Mouse (Mus musculus) megakaryocyte progenitor cell, adult 5-6 weeks (primary cell): ENCODE data around the gene 1700012B09Rik. TPM values are rescaled to one million over a fixed set of nuclear protein-coding genes. Genes with fewer than 3 reads are reported as not detected.
A peak's percentile ranks its signal among the peaks of the same experiment; 100 is the strongest.

ENCODE experiments used
- ATAC-seq: replicated peaks from 2 replicates; pipeline ENCODE4 v1.8.0; 2016; ENCODE audit warnings: mild to moderate bottlenecking, moderate TSS enrichment, inconsistent platforms; ENCODE audit not compliant: poor library complexity
- total RNA-seq, 2 experiments: library from RNA; stranded (forward) in 1 of 2; stranded (reverse) in 1 of 2; fragments of 157-497, 149-512 nt in 1 of 2; fragments of 200-1000 nt in 1 of 2; gene quantifications; 2 replicates each; pipeline versions ENCODE4 v1.2.3 to v1.2.4; 2015 to 2017

1700012B09Rik gene
- total RNA-seq (2015) (7.4 and 9.9 TPM in 2 replicates), total RNA-seq (2017) (7.1 and 10.8 TPM in 2 replicates)

DNA sequence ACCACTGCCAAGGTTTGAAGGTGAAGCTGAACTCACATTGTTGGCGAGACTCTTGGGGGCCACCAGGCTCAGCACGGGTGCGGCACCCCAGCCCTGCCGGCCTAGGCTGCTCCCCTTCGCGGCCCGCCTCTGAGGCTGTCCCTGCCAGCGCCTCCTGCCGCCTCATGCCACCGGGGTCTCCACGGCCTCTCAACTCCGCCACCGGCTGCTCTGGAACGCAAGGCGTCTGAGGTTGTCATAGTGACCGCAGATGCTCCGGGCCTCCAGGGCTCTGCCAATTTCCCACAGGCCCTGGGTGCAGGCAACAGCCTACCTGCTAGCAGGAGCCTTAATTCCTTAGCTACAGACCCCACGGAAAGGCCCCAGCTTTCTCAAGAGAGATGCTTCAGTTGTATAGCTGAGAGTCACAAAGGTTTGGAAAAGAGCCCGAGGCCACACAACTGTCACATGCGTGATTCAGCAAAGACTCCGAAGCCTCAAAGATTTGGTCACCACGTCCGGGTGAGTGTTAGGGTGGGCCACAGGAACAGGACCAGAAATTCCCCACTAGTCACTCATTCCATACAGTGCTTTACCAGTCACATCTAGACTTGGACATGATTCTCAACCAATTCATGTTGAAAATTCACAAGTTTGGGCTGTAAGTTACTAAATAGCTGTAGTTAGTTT is at the start of gene 1700012B09Rik:
1700012B09Rik (minus strand) TSS at position 228 of the 669 bp plus-strand sequence.
- peak; percentile 58 for ATAC-seq

DNA sequence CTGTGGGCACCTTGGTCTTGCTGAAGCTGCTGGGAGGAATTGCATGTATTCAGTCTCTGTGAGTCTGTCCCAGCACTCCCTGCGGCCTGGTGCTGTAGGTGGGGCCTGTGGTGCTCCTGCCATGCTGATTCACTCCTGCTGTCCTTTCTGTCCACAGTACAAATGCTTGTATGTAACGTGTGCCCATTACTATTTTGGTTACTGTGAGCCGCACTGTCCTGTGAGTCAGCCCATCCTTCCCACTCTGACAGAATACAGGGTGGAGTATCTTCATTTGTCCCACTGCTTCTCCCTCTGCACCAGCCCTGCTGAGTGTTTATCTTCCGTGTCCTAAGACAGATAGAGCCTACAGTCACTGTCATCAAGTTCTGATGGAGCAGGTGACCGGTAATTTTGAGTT is 39.3 kb upstream of the 1700012B09Rik start:
- no peak for ATAC-seq

DNA sequence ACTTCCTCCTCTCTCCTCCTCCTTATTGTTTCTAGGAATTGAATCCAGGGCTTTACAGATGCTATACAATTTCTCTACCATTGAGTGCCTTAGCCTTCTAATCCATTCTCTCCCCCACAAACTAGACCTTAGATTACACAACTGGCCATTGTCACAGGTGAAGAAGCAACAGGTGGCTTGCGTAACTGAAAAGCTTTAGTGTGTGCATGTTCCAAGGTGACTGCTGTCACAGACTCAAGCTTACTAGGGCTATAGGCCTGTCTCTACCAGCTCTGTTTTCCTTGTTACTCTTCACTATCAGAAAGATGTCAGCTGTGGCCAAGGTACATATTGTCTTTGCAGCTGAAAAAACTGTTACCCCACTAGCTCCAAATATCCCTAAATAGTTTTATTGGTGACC is 36.0 kb upstream of the 1700012B09Rik start:
- ATAC-seq = no peak

DNA sequence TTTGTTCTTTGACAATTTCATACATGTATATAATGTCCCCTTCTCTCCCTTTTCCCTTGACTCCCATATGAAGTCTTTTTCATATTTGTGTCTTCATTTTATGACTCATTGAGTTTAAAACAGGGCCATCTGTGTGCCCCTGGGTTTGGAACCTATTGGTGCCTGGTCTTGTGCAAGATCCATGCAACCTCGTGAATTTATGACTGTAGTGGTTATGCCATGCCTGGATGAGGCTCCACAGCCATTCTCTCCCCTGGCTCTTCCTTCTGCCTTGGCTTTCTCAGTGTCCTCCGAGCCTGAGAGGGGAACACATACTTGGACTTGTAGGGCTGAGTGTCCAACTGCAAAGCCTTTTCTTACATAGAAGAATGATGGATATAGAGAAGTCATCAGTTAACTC is 34.9 kb upstream of the 1700012B09Rik start:
- no peak for ATAC-seq

DNA sequence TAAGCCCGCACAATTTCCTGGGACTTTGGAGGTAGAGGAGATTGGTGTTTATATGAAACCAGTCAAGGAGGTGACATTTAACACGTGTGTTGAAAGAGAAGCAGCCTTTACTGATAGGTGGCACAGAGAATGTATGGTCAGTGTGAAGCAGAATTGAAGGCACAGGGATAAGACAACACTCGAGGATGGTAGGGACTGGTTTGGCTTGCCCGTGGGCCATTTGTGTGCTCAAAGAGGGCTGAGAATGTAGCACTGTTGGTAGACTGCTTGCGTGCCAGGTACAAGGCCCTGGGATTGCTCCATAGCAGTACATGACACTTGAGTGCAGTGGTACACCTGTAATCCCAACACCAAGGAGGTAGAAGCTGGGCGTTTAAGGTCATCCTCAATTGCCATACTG is 16.5 kb upstream of the 1700012B09Rik start:
- no peak for ATAC-seq

GRCm38 (mm10) chr9:14784039-14785002 is 13.5 kb upstream of the 1700012B09Rik start, which contains the start of the genes Mre11a and Ankrd49:
Gene Mre11a, plus strand, starts transcription at chr9:14784654.
Gene Ankrd49, minus strand, starts transcription at chr9:14784856.
- peak; percentile 97 for ATAC-seq

- no peak for ATAC-seq
Measured at GRCm38 (mm10) chr9:14778341-14778740, 7.5 kb upstream of the 1700012B09Rik start.

- ATAC-seq = peak; percentile 47; the same call in 1 of the 2 replicates
Measured at GRCm38 (mm10) chr9:14773813-14774212, 3.0 kb upstream of the 1700012B09Rik start.

DNA sequence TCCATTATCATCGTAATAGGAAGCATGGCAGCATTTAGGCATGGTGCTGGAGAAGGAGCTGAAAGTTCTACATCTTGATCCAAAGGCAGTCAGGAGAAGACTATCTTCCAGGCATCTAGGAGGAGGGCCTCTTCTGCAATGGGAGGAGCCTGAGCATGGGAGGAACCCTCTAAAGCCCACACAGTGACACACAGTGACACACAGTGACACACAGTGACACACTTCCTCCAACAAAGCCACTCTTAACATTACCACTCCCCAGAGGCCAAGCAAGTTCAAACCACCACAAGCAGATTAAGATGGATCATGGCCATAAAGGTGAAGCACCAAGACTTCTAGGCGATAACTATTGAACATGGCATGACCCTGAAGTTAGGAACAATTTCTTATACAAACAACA is 1.2 kb upstream of the 1700012B09Rik start:
- ATAC-seq = peak; percentile 64

GRCm38 (mm10) chr9:14769811-14770210 is 1.0 kb downstream of the 1700012B09Rik start:
- no peak for ATAC-seq

DNA sequence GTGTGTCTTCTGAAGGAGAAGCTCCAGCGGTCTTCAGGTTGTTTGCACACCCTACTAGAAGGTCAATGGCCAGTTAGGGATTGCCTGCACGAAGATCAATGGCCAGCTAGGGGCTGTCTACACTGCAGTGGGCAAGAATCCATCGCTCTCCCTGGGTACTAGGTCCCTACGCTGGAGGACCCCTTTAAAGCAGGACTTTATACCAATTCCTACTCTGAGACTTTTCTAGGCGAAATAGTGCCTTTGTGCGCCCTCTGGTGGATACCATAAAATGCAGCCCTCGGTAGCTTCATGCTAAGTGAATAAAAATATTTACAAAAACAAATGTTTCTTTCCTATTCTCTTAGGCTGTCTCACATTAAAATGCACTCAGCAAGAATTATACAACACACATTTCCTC is 6.1 kb downstream of the 1700012B09Rik start:
- peak; percentile 72 for ATAC-seq

GRCm38 (mm10) chr9:14759261-14759660 is 11.6 kb downstream of the 1700012B09Rik start:
- ATAC-seq = no peak

- ATAC-seq = peak; percentile 96
Measured at GRCm38 (mm10) chr9:14758590-14758989, 12.2 kb downstream of the 1700012B09Rik start.

DNA sequence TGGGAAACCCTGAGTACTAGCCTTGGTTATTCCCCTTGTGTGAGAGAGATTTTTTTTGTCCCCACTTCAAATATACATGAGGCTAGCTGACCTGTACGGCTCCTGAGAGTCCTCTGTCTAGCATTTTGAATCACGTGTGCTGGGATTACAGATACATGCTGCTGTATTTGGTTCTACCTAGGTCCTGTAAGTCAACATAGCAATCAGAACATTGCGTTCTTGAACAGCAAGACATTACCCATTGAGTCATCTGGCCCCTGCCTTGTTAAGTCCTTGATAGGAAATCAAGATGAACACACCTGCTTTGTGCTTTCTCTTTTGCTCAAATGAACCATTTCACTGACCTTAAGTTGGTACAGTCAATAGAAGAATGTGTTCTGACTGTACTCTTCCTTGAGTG is 16.4 kb downstream of the 1700012B09Rik start:
- ATAC-seq = no peak

- no peak for ATAC-seq
Measured at GRCm38 (mm10) chr9:14753947-14754346, 16.9 kb downstream of the 1700012B09Rik start.

GRCm38 (mm10) chr9:14752001-14752522 is 18.8 kb downstream of the 1700012B09Rik start, which contains the start of gene Fut4:
Gene Fut4, minus strand, starts transcription at chr9:14752393.
- peak; percentile 74 for ATAC-seq

GRCm38 (mm10) chr9:14751503-14752000 is 19.3 kb downstream of the 1700012B09Rik start:
- ATAC-seq = peak; percentile 52

- 0 out of 2 replicates have a peak, but pooled peaks have one; percentile 2 for ATAC-seq
Measured at GRCm38 (mm10) chr9:14750901-14751502, 19.8 kb downstream of the 1700012B09Rik start.

DNA sequence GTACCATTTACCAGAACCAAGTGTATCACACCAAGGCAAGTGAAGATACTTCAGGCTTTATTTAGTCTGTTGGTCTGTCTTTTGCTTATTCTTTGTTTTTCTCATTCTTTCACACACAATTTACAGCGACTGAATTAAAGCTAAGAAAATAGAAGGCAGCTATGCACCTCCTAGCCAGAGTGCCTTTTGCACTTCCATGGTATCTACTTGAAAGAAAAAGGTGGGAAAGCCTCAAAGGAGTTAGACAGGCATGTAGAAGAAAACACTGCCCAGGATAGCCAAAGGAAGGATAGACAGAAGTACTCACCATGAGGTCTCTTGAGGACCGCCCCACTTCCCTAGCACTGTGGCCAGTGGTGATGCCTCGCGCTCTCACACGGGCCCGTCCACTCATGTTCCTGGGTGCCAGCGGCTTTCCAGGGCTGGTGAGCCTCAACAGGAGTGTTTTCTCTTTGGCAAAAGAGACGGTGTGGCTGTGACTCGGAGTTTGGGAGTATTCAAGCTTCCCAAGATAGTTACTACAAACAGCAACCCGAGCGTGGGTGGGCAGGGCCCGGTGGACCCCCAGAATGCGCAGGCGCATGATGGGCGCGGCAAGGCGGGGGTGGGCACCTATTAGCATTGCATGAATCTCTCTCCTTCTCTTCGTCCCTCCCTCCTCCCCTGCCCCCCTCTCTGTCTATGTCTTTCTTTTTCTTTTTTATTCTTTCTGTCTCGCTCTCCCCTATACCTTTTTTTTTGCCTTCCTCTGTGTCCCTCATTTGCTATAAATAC is 30.5 kb downstream of the 1700012B09Rik start, which contains the start of gene Piwil4:
Piwil4 (minus strand) TSS at position 583 of the 774 bp plus-strand sequence.
- no peak for ATAC-seq
